Mouse (Mus musculus) liver, adult 10 weeks (tissue): ENCODE results near the gene Ndufa12. TPM values are rescaled to one million over a fixed set of nuclear protein-coding genes. Genes with fewer than 3 reads are reported as not detected.

Experiments
- polyA plus RNA-seq: library from polyadenylated mRNA; stranded (reverse); fragments of 350-450 nt; fragmentation: Illumina TruSeq; extraction: RNeasy Lipid Tissue Mini Kit (QIAGEN cat#74804); gene quantifications from one replicate; pipeline ENCODE4 v1.2.3, GENCODE M21; 2014; ENCODE audit warnings: low read depth, low replicate concordance

Gene Ndufa12
- polyA plus RNA-seq, result 78.2 TPM

DNA sequence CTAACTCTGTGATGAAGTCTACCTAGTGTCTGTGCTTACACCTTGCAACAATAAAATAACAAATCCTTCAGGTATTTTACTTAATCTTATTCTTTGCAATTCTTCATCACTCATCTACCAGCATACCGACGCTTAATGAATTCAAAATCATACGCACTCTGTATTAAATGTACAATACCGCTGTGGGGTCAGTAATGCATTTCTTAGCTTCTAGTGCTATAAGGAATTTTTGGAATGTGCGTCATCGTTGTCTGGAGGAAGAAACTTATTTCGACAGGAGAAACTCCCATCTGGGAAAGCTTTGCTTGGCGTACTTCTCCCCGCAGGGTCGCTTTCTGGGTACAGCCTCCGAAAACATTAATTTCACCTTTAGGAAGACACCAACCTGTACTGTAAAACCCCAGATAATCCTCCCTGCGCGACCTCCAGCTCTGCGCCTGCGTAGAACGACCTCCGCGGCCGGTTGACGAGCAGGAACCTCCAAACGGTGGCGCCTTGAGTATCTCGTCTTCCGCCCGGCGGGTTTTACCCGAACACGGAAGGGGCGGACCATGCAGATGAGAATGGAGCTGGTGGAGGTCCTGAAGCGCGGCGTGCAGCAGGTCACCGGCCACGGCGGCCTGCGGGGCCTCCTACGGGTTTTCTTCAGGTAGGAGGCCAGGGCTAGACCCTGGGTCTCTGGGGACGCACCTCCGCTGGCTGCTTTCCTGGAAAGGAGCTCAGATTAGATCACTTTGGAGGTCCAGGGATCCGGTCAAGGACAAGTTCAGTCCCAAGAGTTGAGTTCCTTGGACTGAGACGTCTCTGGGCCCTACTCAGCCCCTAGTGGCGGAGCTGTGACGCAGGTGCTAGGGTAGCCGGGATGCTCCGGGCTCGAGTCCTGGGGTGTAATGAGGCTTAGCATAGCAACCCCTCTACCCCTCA lies at the start of gene Ndufa12:
Ndufa12 (plus strand) TSS at position 239 of the 924 bp plus-strand sequence.

Other genes starting within 250 kb of the Ndufa12 start
- gene Vezt, start 162.9 kb upstream of the Ndufa12 start, polyA plus RNA-seq, result 5.7 TPM
- 13.4 TPM for gene Fgd6, start 162.7 kb upstream of the Ndufa12 start, polyA plus RNA-seq
- 15.0 TPM for gene Nr2c1, start 50.7 kb upstream of the Ndufa12 start, polyA plus RNA-seq
- not detected for gene Gm4792, start 100.0 kb downstream of the Ndufa12 start, polyA plus RNA-seq
- 4.4 TPM for gene Tmcc3, start 113.2 kb downstream of the Ndufa12 start, polyA plus RNA-seq